Mouse (Mus musculus) lung, postnatal 0 days (tissue): ENCODE results near the gene Akap6. TPM values are rescaled to one million over a fixed set of nuclear protein-coding genes. Genes with fewer than 3 reads are reported as not detected.

Experiments
- ATAC-seq: fragments of 200-750 bp; cut with Nextera tagmentation; 2 replicates; pipeline ENCODE4 v1.8.0; 2017; ENCODE audit warnings: moderate library complexity
- DNase-seq: peaks from one replicate; pipeline ENCODE4 v3.0.0-alpha.2; 2016; ENCODE audit warnings: low spot score
- H3K27ac ChIP-seq: fragments of 300-500 bp; sonication (generic); 2 replicates; pipeline ENCODE4 v1.5.1; 2014; ENCODE audit warnings: antibody characterized with exemption, mild to moderate bottlenecking, low read length, mixed read lengths
- H3K27me3 ChIP-seq: fragments of 300-500 bp; sonication (generic); replicated peaks from 2 replicates; pipeline ENCODE4 v1.6.1; 2014; ENCODE audit warnings: low read length, mixed read lengths; ENCODE audit not compliant: insufficient read depth
- H3K36me3 ChIP-seq: fragments of 300-500 bp; sonication (generic); 2 replicates; pipeline ENCODE4 v1.6.1; 2014; ENCODE audit warnings: low read length, mixed read lengths; ENCODE audit not compliant: insufficient read depth
- H3K4me1 ChIP-seq: fragments of 300-500 bp; sonication (generic); 2 replicates; pipeline ENCODE4 v1.6.1; 2014; ENCODE audit warnings: antibody characterized with exemption, low read depth, low read length, mixed read lengths; ENCODE audit not compliant: insufficient read depth
- H3K4me2 ChIP-seq: fragments of 300-500 bp; sonication (generic); replicated peaks from 2 replicates; pipeline ENCODE4 v1.6.1; 2014; ENCODE audit warnings: low read depth, mild to moderate bottlenecking, low read length, moderate library complexity, mixed read lengths
- H3K4me3 ChIP-seq: fragments of 300-500 bp; sonication (generic); 2 replicates; pipeline ENCODE4 v1.5.1; 2014; ENCODE audit warnings: low read depth, low read length
- H3K9ac ChIP-seq: fragments of 300-500 bp; sonication (generic); replicated peaks from 2 replicates; pipeline ENCODE4 v1.6.1; 2014; ENCODE audit warnings: low read depth, mild to moderate bottlenecking
- H3K9me3 ChIP-seq: fragments of 300-500 bp; sonication (generic); 2 replicates; pipeline ENCODE4 v1.6.1; 2016; ENCODE audit warnings: low read length, mixed read lengths
- CTCF ChIP-seq: IDR thresholded peaks from 2 replicates; pipeline ENCODE4 v1.5.1; 2016; ENCODE audit warnings: antibody characterized with exemption, mild to moderate bottlenecking
- EP300 ChIP-seq: IDR thresholded peaks from 2 replicates; pipeline ENCODE4 v1.6.1; 2016; ENCODE audit warnings: antibody characterized with exemption, mild to moderate bottlenecking, control low read depth
- WGBS: fragments of 180-500 bp; shearing (Covaris S2); extraction: QIAGEN DNeasy Blood & Tissue Kit; methylation state at CpG from one replicate; pipeline ENCODE4 v1.1.7; 2014; 5-methylcytosine and 5-hydroxymethylcytosine counted together
- polyA plus RNA-seq: library from polyadenylated mRNA; unstranded; fragments of >200 nt; fragmentation: Nextera tagmentation; extraction: Ambion mirVana; gene quantifications from 2 replicates; pipeline ENCODE4 v1.2.1, GENCODE M21; 2015

The Akap6 gene
- polyA plus RNA-seq, 1 experiment from 2014 or later, result 0.12 TPM

- Histone ChIP-seq H3K9me3 (no peaks in the 10 kb centered on the region), H3K27me3 (no peaks in the 10 kb centered on the region), H3K27ac (no peak overlapping the region), H3K36me3 (no peaks in the 10 kb centered on the region), H3K9ac (no peak overlapping the region), H3K4me1 (no peaks in the 10 kb centered on the region), H3K4me2 (no peak overlapping the region), H3K4me3 (no peak overlapping the region)
- WGBS, result 84% methylated on average over 2 of the region's 2 CpGs
- DNase-seq (no peak), ATAC-seq (no peak)
- no peak for TF ChIP-seq EP300
- TF ChIP-seq CTCF, result no peak
Measured at GRCm38 (mm10) chr12:52755649-52756048, 56.5 kb downstream of the Akap6 start.

GRCm38 (mm10) chr12:52757881-52758280 lies 58.7 kb downstream of the Akap6 start:
- DNase-seq, result no peak
- 24% methylated on average over 4 of the region's 4 CpGs for WGBS
- no peaks in the 10 kb centered on the region for H3K4me1 ChIP-seq

DNA sequence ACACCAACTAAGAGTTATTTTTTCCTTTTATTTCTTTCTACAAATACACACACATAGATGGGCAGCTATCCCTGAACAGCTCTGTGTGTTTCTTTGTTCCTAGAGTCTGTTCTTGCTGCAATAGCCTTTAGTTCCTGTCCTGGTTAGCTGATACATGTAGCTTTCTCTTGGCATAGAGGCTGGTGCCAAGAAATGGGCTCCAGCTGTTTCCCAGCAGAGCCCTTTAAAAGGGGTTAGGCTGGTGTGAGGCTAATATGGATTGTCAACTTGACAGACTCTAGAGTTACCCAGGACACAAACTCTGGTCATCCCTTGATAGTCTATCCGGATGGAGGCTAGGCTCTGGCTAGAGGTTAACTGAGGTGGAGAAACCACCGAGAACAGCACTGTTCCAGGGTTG lies 64.9 kb downstream of the Akap6 start:
- no peaks in the 10 kb centered on the region for H3K9me3 ChIP-seq
- DNase-seq (peak; percentile 21), ATAC-seq (no peak)
- no peaks in the 10 kb centered on the region for H3K36me3 ChIP-seq
- no peak overlapping the region for H3K27ac ChIP-seq
- no peak overlapping the region for H3K4me2 ChIP-seq
- WGBS, result 75% methylated on average over 2 of the region's 2 CpGs
- no peak overlapping the region for H3K9ac ChIP-seq
- no peak overlapping the region for H3K4me3 ChIP-seq
- H3K27me3 ChIP-seq, result no peaks in the 10 kb centered on the region
- H3K4me1 ChIP-seq, result no peaks in the 10 kb centered on the region
- no peak for TF ChIP-seq CTCF
- no peak for TF ChIP-seq EP300

More at GRCm38 (mm10) chr12:52757881-52758280, 58.7 kb downstream of the Akap6 start:
- Histone ChIP-seq H3K27ac (no peak overlapping the region), H3K4me3 (no peak overlapping the region), H3K27me3 (no peaks in the 10 kb centered on the region), H3K36me3 (no peaks in the 10 kb centered on the region), H3K9ac (no peak overlapping the region), H3K4me2 (no peak overlapping the region), H3K9me3 (no peaks in the 10 kb centered on the region)
- TF ChIP-seq CTCF, result no peak
- TF ChIP-seq EP300, result no peak
- no peak for ATAC-seq

- 32% methylated on average over 3 of the region's 3 CpGs for WGBS
- ATAC-seq, result no peak
- Histone ChIP-seq H3K36me3 (no peaks in the 10 kb centered on the region), H3K9ac (no peak overlapping the region), H3K9me3 (no peaks in the 10 kb centered on the region), H3K27me3 (no peaks in the 10 kb centered on the region), H3K4me1 (no peaks in the 10 kb centered on the region), H3K4me3 (no peak overlapping the region), H3K4me2 (no peak overlapping the region), H3K27ac (no peak overlapping the region)
- no peak for DNase-seq
- TF ChIP-seq CTCF (no peak), EP300 (no peak)
Measured at GRCm38 (mm10) chr12:52764810-52765209, 65.6 kb downstream of the Akap6 start.

DNA sequence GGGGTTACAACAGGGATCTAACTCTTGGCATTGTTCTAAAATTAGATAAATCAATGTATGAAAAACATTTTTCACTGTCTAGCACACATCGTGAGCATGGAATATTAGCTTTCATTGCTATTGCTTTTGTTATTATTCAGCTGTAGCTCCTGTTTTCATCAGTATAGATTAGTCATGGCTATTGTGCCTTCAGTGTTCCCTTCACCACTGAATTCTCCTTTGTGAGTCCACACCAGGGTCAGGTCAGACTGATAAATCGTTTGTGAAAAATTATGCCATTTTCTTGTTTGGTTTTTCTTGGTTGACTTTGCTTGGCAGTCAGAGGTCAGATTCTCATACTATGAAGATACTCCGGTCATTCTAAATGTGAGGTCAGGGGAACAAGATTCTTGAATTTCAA lies 70.4 kb downstream of the Akap6 start:
- ATAC-seq (no peak), DNase-seq (no peak)
- Histone ChIP-seq H3K4me3 (no peak overlapping the region), H3K9ac (no peak overlapping the region), H3K27me3 (no peaks in the 10 kb centered on the region), H3K4me1 (0 out of 2 replicates have a peak, but pooled peaks cover 5% of the 10 kb centered on the region), H3K4me2 (no peak overlapping the region), H3K9me3 (no peaks in the 10 kb centered on the region), H3K27ac (no peak overlapping the region), H3K36me3 (no peaks in the 10 kb centered on the region)
- WGBS, result 67% methylated on average over 3 of the region's 3 CpGs
- no peak for TF ChIP-seq EP300

GRCm38 (mm10) chr12:52771931-52772330 lies 72.7 kb downstream of the Akap6 start:
- no peak overlapping the region for H3K27ac ChIP-seq
- H3K4me3 ChIP-seq, result no peak overlapping the region
- 0 out of 2 replicates have a peak, but pooled peaks cover 5% of the 10 kb centered on the region for H3K4me1 ChIP-seq
- no peak overlapping the region for H3K9ac ChIP-seq
- no peaks in the 10 kb centered on the region for H3K36me3 ChIP-seq
- no peaks in the 10 kb centered on the region for H3K27me3 ChIP-seq
- TF ChIP-seq EP300 (no peak), CTCF (no peak)
- ATAC-seq (no peak), DNase-seq (no peak)
- no peaks in the 10 kb centered on the region for H3K9me3 ChIP-seq
- no peak overlapping the region for H3K4me2 ChIP-seq
- 56% methylated on average over 7 of the region's 7 CpGs for WGBS
